Mouse (Mus musculus) MEL (cell line): Measurements from ENCODE around the gene Poc1b. TPM values are rescaled to one million over a fixed set of nuclear protein-coding genes. Genes with fewer than 3 reads are reported as not detected.

Source experiments
- DNase-seq: peaks from one replicate; pipeline ENCODE4 v3.0.0; 2011; ENCODE audit warnings: low read depth, low spot score
- H3K27ac ChIP-seq: 2 replicates; pipeline ENCODE4 v1.5.1; 2012; ENCODE audit warnings: low read depth, mild to moderate bottlenecking, control low read depth, low read length, moderate library complexity; ENCODE audit not compliant: control insufficient read depth
- H3K27me3 ChIP-seq, 2 experiments: fragments of 150-350 bp in 1 of 2; sonication (generic) in 1 of 2; 2 replicates each; pipeline ENCODE4 v1.6.1; 2012; ENCODE audit warnings: low read length in 2 of 2, mild to moderate bottlenecking in 2 of 2, improper control_type of control experiment in 1 of 2, moderate library complexity in 1 of 2; ENCODE audit not compliant: insufficient read depth in 2 of 2, control insufficient read depth in 1 of 2
- H3K36me3 ChIP-seq, 2 experiments: 2 replicates each; pipeline ENCODE4 v1.6.1; 2012 to 2014; ENCODE audit warnings: low read length in 2 of 2, improper control_type of control experiment in 1 of 2, inconsistent platforms in 1 of 2, mild to moderate bottlenecking in 1 of 2; ENCODE audit not compliant: insufficient read depth in 2 of 2, control insufficient read depth in 1 of 2
- H3K4me1 ChIP-seq, 2 experiments: fragments of 150-350 bp in 1 of 2; sonication (generic) in 1 of 2; 2 replicates each; pipeline ENCODE4 v1.6.1; 2012; ENCODE audit warnings: low read length in 2 of 2, improper control_type of control experiment in 1 of 2, mild to moderate bottlenecking in 1 of 2; ENCODE audit not compliant: insufficient read depth in 2 of 2, control insufficient read depth in 1 of 2
- H3K4me3 ChIP-seq, 2 experiments: fragments of 150-350 bp in 1 of 2; sonication (generic) in 1 of 2; 2 replicates each; pipeline ENCODE4 v1.5.1; 2012; ENCODE audit warnings: low read depth in 2 of 2, low read length in 2 of 2, mild to moderate bottlenecking in 2 of 2, moderate library complexity in 2 of 2, control low read depth in 1 of 2, improper control_type of control experiment in 1 of 2; ENCODE audit not compliant: control insufficient read depth in 1 of 2, insufficient read depth in 1 of 2
- H3K79me2 ChIP-seq: 2 replicates; pipeline ENCODE4 v1.6.1; 2012; ENCODE audit warnings: mild to moderate bottlenecking, low read length, moderate library complexity; ENCODE audit not compliant: control insufficient read depth, poor library complexity, insufficient read depth
- H3K9ac ChIP-seq: 2 replicates; pipeline ENCODE4 v1.6.1; 2012; ENCODE audit warnings: low read depth, mild to moderate bottlenecking, control low read depth, low read length, moderate library complexity; ENCODE audit not compliant: control insufficient read depth, poor library complexity, severe bottlenecking
- H3K9me3 ChIP-seq: fragments of 150-350 bp; sonication (generic); replicated peaks from 2 replicates; pipeline ENCODE4 v1.6.1; 2012; ENCODE audit warnings: mild to moderate bottlenecking, low read length, improper control_type of control experiment, moderate library complexity; ENCODE audit not compliant: insufficient read depth
- CHD2 ChIP-seq: IDR thresholded peaks from 2 replicates; pipeline ENCODE4 v1.6.1; 2011; ENCODE audit warnings: low read length, improper control_type of control experiment
- CTCF ChIP-seq, 3 experiments: IDR thresholded peaks in 2 of 3; conservative IDR thresholded peaks in 1 of 3; 2 replicates each; pipeline ENCODE4 v1.5.1; 2011 to 2012; ENCODE audit warnings: low read length in 3 of 3, low read depth in 2 of 3, mild to moderate bottlenecking in 2 of 3, improper control_type of control experiment in 1 of 3, inconsistent platforms in 1 of 3, mixed read lengths in 1 of 3, moderate library complexity in 1 of 3; ENCODE audit not compliant: control insufficient read depth in 1 of 3, insufficient read depth in 1 of 3, poor library complexity in 1 of 3, severe bottlenecking in 1 of 3
- E2F4 ChIP-seq: IDR thresholded peaks from 2 replicates; pipeline ENCODE4 v1.6.1; 2011; ENCODE audit warnings: low read depth, low read length, improper control_type of control experiment, borderline replicate concordance
- GABPA ChIP-seq: IDR thresholded peaks from 2 replicates; pipeline ENCODE4 v1.6.1; 2012; ENCODE audit warnings: low read depth, mild to moderate bottlenecking, inconsistent platforms, low read length, improper control_type of control experiment, moderate library complexity
- GATA1 ChIP-seq: IDR thresholded peaks from 2 replicates; pipeline ENCODE4 v1.6.1; 2011; ENCODE audit warnings: low read depth, low read length, improper control_type of control experiment
- HCFC1 ChIP-seq: IDR thresholded peaks from 2 replicates; pipeline ENCODE4 v1.6.1; 2012; ENCODE audit warnings: low read depth, mild to moderate bottlenecking, inconsistent platforms, low read length, improper control_type of control experiment, moderate library complexity
- JUND ChIP-seq: IDR thresholded peaks from 2 replicates; pipeline ENCODE4 v1.6.1; 2011; ENCODE audit warnings: low read depth, mild to moderate bottlenecking, improper control_type of control experiment, low read length
- KAT2A ChIP-seq: conservative IDR thresholded peaks from 2 replicates; pipeline ENCODE4 v1.6.1; 2012; ENCODE audit warnings: low read depth, low read length, improper control_type of control experiment, inconsistent platforms
- MAFK ChIP-seq: IDR thresholded peaks from 2 replicates; pipeline ENCODE4 v1.6.1; 2011; ENCODE audit warnings: low read depth, mild to moderate bottlenecking, low read length, improper control_type of control experiment, borderline replicate concordance
- MAX ChIP-seq: IDR thresholded peaks from 2 replicates; pipeline ENCODE4 v1.6.1; 2011; ENCODE audit warnings: low read length, improper control_type of control experiment
- MEF2A ChIP-seq: IDR thresholded peaks from 2 replicates; pipeline ENCODE4 v1.6.1; 2014; ENCODE audit warnings: low read depth, mild to moderate bottlenecking, inconsistent platforms, low read length, improper control_type of control experiment; ENCODE audit not compliant: poor library complexity, insufficient replicate concordance, severe bottlenecking; ENCODE audit errors: extremely low read depth
- MXI1 ChIP-seq: IDR thresholded peaks from 2 replicates; pipeline ENCODE4 v1.6.1; 2011; ENCODE audit warnings: mild to moderate bottlenecking, low read depth, low read length, improper control_type of control experiment
- MYB ChIP-seq: IDR thresholded peaks from 2 replicates; pipeline ENCODE4 v1.6.1; 2011; ENCODE audit warnings: mild to moderate bottlenecking, low read depth, low read length, improper control_type of control experiment
- NELFE ChIP-seq: IDR thresholded peaks from 2 replicates; pipeline ENCODE4 v1.6.1; 2011; ENCODE audit warnings: low read depth, low read length, improper control_type of control experiment
- POLR2A ChIP-seq, 2 experiments: IDR thresholded peaks; 2 replicates each; pipeline ENCODE4 v1.6.1; 2011 to 2012; ENCODE audit warnings: low read length in 2 of 2, mild to moderate bottlenecking in 2 of 2, control low read depth in 1 of 2, improper control_type of control experiment in 1 of 2, low read depth in 1 of 2, moderate library complexity in 1 of 2; ENCODE audit not compliant: control insufficient read depth in 1 of 2, insufficient read depth in 1 of 2, poor library complexity in 1 of 2
- POLR2AphosphoS2 ChIP-seq: IDR thresholded peaks from 2 replicates; pipeline ENCODE4 v1.6.1; 2011; ENCODE audit warnings: low read length, improper control_type of control experiment
- POLR2AphosphoS5 ChIP-seq: IDR thresholded peaks from 2 replicates; pipeline ENCODE4 v1.6.1; 2012; ENCODE audit warnings: low read depth, borderline replicate concordance, mild to moderate bottlenecking, inconsistent platforms, low read length, moderate library complexity, mixed read lengths
- RCOR1 ChIP-seq: IDR thresholded peaks from 2 replicates; pipeline ENCODE4 v1.6.1; 2012; ENCODE audit warnings: low read depth, mild to moderate bottlenecking, inconsistent platforms, low read length, improper control_type of control experiment
- SMC3 ChIP-seq: IDR thresholded peaks from 2 replicates; pipeline ENCODE4 v1.6.1; 2011; ENCODE audit warnings: low read depth, low read length, improper control_type of control experiment
- TCF12 ChIP-seq: IDR thresholded peaks from 2 replicates; pipeline ENCODE4 v1.6.1; 2014; ENCODE audit warnings: low read depth, mild to moderate bottlenecking, inconsistent platforms, low read length, improper control_type of control experiment, moderate library complexity
- UBTF ChIP-seq: IDR thresholded peaks from 2 replicates; pipeline ENCODE4 v1.6.1; 2012; ENCODE audit warnings: low read depth, mild to moderate bottlenecking, inconsistent platforms, low read length, improper control_type of control experiment, moderate library complexity, borderline replicate concordance; ENCODE audit not compliant: insufficient read depth
- USF1 ChIP-seq: IDR thresholded peaks from 2 replicates; pipeline ENCODE4 v1.6.1; 2014; ENCODE audit warnings: low read depth, mild to moderate bottlenecking, inconsistent platforms, low read length, improper control_type of control experiment, moderate library complexity
- ZC3H11A ChIP-seq: IDR thresholded peaks from 2 replicates; pipeline ENCODE4 v1.6.1; 2012; ENCODE audit warnings: low read depth, mild to moderate bottlenecking, inconsistent platforms, low read length, improper control_type of control experiment
- ZKSCAN1 ChIP-seq: IDR thresholded peaks from 2 replicates; pipeline ENCODE4 v1.6.1; 2012; ENCODE audit warnings: low read depth, mild to moderate bottlenecking, inconsistent platforms, low read length, improper control_type of control experiment, moderate library complexity
- ZMIZ1 ChIP-seq: IDR thresholded peaks from 2 replicates; pipeline ENCODE4 v1.6.1; 2012; ENCODE audit warnings: low read depth, mild to moderate bottlenecking, inconsistent platforms, low read length, improper control_type of control experiment, moderate library complexity
- ZNF384 ChIP-seq: IDR thresholded peaks from 2 replicates; pipeline ENCODE4 v1.6.1; 2012; ENCODE audit warnings: low read depth, mild to moderate bottlenecking, inconsistent platforms, low read length, improper control_type of control experiment
- polyA plus RNA-seq, 2 experiments: library from polyadenylated mRNA; stranded (reverse) in 1 of 2; unstranded in 1 of 2; fragments of >175 nt in 1 of 2; fragments of >200 nt in 1 of 2; gene quantifications; 2 replicates each; pipeline versions ENCODE4 v1.2.1 to v1.2.4; 2012; ENCODE audit warnings: low replicate concordance in 2 of 2, low read depth in 1 of 2; ENCODE audit not compliant: insufficient read length in 2 of 2, insufficient read depth in 1 of 2, missing spikeins in 1 of 2
- total RNA-seq: library from RNA; depleted of rRNA; stranded (reverse); fragments of 300-350 nt; gene quantifications from 2 replicates; pipeline ENCODE4 v1.2.3, GENCODE M21; 2012

Poc1b gene
- total and polyA plus RNA-seq, 3 experiments = 3.3 to 15.3 TPM; not detected in 1

GRCm38 (mm10) chr10:99221540-99221939 lies 114.7 kb downstream of the Poc1b start:
- Histone ChIP-seq H3K27me3 (no peaks in the 10 kb centered on the region; a peak in 1 of 4 replicates), H3K9ac (no peak overlapping the region)
- TF ChIP-seq POLR2A (IDR thresholded peaks at IDR 0.05; ENCODE audit: control insufficient read depth in 1 of 2, insufficient read depth in 1 of 2, low read depth in 1 of 2, low read length in 2 of 2, poor library complexity in 1 of 2) = no peak
- TF ChIP-seq KAT2A = no peak
- TF ChIP-seq MAX = no peak
- no peak for TF ChIP-seq JUND
- no peak for TF ChIP-seq E2F4
- no peak for TF ChIP-seq RCOR1
- no peak for TF ChIP-seq CTCF (IDR thresholded peaks at IDR 0.05 in 2 of 3, conservative IDR thresholded peaks at IDR 0.05 in 1 of 3; ENCODE audit: control insufficient read depth in 1 of 3, insufficient read depth in 1 of 3, low read depth in 2 of 3, low read length in 3 of 3, poor library complexity in 1 of 3, severe bottlenecking in 1 of 3)
- no peak for TF ChIP-seq GATA1
- no peak for TF ChIP-seq SMC3
- no peak for TF ChIP-seq ZKSCAN1
- no peak for TF ChIP-seq UBTF
- TF ChIP-seq ZMIZ1 = no peak
- no peak for TF ChIP-seq POLR2AphosphoS2
- no peak for TF ChIP-seq POLR2AphosphoS5
- no peak for TF ChIP-seq GABPA
- no peak for TF ChIP-seq MAFK
- no peak for TF ChIP-seq USF1
- TF ChIP-seq CHD2 = no peak
- TF ChIP-seq MYB = no peak
- no peak for TF ChIP-seq ZNF384
- TF ChIP-seq, all 39 proteins: peak for 0
- no peak overlapping the region for H3K4me3 ChIP-seq
- H3K9me3 ChIP-seq = no peaks in the 10 kb centered on the region
- H3K4me1 ChIP-seq = no peaks in the 10 kb centered on the region
- no peaks in the 10 kb centered on the region for H3K36me3 ChIP-seq
- no peaks in the 10 kb centered on the region for H3K79me2 ChIP-seq
- H3K27ac ChIP-seq = no peak overlapping the region
- DNase-seq = no peak

- H3K79me2 ChIP-seq = no peaks in the 10 kb centered on the region
- no peaks in the 10 kb centered on the region; a peak in 1 of 4 replicates for H3K27me3 ChIP-seq
- no peaks in the 10 kb centered on the region for H3K4me1 ChIP-seq
- TF ChIP-seq MEF2A = no peak
- TF ChIP-seq USF1 = no peak
- no peak for TF ChIP-seq POLR2A (IDR thresholded peaks at IDR 0.05; ENCODE audit: control insufficient read depth in 1 of 2, insufficient read depth in 1 of 2, low read depth in 1 of 2, low read length in 2 of 2, poor library complexity in 1 of 2)
- TF ChIP-seq ZKSCAN1 = no peak
- no peak for TF ChIP-seq POLR2AphosphoS5
- no peak for TF ChIP-seq MXI1
- no peak for TF ChIP-seq UBTF
- TF ChIP-seq E2F4 = no peak
- no peak for TF ChIP-seq ZNF384
- no peak for TF ChIP-seq GATA1
- TF ChIP-seq ZC3H11A = no peak
- TF ChIP-seq NELFE = no peak
- TF ChIP-seq TCF12 = no peak
- TF ChIP-seq HCFC1 = no peak
- no peak overlapping the region for H3K27ac ChIP-seq
- H3K4me3 ChIP-seq = no peak overlapping the region
- no peaks in the 10 kb centered on the region for H3K36me3 ChIP-seq
- H3K9ac ChIP-seq = no peak overlapping the region
- no peak for DNase-seq
- no peaks in the 10 kb centered on the region for H3K9me3 ChIP-seq
These were observed 115.9 kb downstream of the Poc1b start for GRCm38 (mm10) chr10:99222726-99223125.
